Mouse (Mus musculus): ENCODE data around the gene Itpripl2.

The Itpripl2 gene

GRCm38 (mm10) chr7:118486917-118487316, 4.9 kb downstream of the Itpripl2 start:
- no peak for DNase-seq

DNA sequence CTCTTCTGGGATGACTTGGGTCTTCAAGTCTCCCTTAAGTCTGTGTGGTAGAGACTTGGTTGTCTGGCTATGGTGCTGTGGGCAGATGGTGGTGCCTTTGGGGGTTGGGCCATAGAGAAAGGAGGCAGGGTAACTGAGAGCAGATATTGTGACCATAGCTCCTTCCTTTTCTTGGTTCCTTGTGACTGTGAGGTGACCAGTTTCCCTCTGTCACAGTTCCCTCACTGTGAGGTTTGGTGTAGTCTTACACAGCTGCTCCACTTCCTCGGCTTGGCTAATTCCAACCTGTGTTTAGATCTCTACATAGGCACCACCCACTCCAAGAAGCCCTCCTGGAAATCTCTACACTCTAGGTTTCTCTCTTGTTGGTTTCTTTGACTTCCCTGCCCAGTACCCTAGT, 7.8 kb downstream of the Itpripl2 start:
- no peak for DNase-seq

DNA sequence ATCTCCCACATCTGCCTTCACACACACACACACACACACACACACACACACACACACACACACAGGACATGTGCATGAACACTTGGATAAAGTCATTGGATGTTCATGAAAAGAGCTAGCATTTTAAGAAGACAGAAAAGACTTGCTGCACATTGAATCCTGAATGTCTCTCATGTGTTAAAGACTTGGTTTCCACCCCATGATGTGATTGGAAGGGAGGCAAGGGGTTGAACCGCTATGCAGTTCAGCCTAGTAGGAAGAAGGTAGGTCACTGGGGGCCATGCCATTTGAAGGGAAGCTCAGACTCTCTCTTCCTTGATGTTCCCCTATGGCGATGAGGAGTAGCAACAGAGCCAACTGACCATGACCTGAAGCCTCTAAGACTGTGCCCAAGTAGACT, 9.8 kb downstream of the Itpripl2 start:
- no peak for DNase-seq

- no peak for DNase-seq
These were observed 10.5 kb downstream of the Itpripl2 start for GRCm38 (mm10) chr7:118481047-118481810.

DNA sequence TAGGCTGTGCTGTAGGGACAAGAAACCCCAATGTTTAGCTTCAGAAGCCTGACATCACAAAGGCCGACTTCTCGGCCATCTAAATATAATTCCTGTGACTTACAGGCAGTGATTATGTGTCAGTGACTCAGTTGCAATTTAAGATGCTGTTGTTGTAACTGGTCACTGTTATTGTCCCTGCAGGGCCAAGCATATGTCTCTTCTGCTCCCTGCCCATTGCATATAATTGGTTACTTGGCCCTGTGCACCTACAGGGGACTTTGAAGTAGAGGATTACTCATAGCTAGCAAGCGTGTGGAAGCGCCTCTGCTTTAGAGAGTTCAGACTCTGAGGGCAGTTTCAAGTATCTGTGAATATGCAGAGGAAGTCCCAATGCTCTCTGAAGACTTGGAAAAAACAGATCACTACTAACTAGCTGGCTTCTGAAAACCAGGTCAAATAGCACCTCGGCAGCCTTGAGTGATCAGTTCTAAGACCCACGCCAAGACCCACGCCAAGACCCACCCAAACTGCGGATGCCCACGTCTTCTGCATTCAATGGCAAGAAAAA, 11.5 kb downstream of the Itpripl2 start:
- no peak for DNase-seq

GRCm38 (mm10) chr7:118478835-118479312, 12.9 kb downstream of the Itpripl2 start:
- DNase-seq: peak; percentile 54 to 56

DNA sequence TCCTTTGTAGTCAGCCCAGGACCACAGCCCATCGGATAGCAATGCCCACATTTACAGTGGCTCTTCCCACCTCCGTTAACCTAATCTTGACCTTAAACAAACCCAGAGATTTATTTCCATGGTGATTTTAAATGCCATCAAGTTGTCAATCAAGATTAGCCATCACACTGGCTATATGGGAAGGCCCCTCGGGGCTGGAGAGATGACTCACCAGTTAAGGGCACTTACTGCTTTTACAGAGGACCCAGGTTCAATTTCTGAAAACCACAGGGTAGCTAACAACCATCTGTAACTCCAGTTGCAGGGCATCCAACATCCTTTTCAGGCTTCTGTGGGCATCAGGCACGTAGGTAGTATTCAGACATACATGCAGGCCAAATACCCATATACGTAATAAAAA, 15.3 kb downstream of the Itpripl2 start:
- DNase-seq: no peak

DNA sequence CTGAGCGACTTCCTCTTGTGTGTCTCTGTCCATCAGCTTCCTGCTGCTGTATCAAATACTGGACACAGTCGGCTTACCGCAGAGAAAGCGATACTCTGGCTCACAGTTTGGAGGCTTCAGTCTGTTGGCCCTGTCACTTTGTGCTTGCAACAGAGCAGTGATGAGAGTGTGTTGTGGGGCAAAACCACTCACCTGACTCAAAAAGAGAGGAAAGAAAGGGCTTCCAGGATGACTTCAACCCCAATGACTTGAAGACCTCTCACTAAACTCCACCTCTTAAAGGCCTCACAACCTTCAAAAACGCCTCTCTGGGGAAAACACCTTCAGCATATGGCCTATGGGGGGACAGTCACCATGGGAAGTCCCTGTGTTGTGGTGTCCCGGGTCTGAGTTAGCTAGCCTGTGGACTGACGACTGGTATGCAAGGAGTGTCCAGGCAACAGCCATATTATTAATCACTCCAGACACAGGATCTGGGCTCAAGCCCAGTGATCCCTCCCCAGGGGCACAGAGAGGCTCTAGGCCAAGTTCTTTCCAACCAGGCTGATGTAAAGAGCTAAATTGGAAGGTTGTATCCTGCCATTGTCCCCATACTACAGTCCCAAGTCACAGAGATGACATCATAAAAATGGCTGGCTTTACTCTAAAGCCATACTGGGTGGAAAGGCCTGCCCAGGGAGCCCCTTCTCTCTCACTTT, 16.6 kb downstream of the Itpripl2 start:
- DNase-seq: no peak

GRCm38 (mm10) chr7:118472886-118473285, 18.9 kb downstream of the Itpripl2 start:
- DNase-seq: no peak

GRCm38 (mm10) chr7:118468060-118468459, 23.7 kb downstream of the Itpripl2 start:
- DNase-seq: no peak

GRCm38 (mm10) chr7:118464432-118464831, 27.3 kb downstream of the Itpripl2 start:
- peak in 1 of 2 experiments; percentile 67 for DNase-seq

GRCm38 (mm10) chr7:118462818-118463762, 28.7 kb downstream of the Itpripl2 start:
- DNase-seq: peak in 1 of 2 experiments; percentile 58

DNA sequence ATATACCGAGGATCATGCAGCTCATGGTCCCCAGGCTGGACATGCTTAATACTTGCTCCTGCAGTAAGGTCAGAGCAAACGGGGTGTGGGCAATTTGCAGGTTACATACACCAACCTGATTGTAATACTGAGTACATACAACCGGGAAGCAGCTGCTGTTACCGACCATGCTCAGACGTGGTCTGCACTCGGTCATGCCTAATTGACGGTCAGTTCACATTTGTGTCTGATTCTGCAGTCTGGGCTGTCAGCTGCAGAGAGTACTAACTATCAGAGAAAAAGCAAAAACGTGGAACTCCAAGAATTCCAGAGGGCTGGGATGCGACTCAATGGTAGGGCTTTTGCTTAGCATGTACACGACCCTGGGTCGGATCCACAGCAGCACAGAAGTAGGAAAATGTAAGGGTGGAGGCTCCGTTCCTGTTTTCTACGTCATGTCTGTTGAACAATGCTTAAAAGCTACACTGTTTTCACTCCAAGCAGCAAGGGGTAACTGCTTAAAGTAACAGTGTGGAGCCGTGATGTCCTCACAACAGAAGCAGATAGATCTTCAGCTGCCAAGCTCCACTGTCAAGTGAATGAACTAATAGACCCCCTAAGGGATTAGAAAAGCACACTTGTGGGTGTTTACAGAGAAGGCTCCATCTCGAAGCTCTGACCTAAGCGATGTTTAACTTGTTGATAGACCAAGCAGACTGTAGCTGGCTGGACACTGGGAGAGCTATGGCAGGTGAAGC, 30.2 kb downstream of the Itpripl2 start:
- DNase-seq: no peak

- no peak for DNase-seq
These were observed 38.1 kb downstream of the Itpripl2 start for GRCm38 (mm10) chr7:118453722-118454121.

DNA sequence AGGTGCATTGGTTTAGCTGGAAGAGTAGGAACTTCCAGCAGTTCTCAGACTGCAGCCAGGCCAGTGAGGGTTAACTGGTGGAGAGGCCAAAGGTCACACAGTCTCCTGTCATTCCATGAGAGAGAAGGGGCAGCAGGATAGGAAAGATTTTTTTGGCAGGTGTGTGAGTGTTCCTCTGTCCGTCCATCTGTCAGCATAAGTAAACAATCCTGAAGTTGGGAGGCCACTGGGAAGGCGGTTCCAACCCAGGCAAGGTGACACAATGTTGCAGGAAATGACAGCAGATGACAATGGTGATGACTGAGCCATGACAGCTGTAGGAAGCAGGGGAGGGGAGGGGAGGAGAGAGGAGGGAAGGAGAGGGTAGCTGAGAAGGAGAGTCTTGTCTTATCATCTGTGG, 38.8 kb downstream of the Itpripl2 start:
- no peak for DNase-seq

DNA sequence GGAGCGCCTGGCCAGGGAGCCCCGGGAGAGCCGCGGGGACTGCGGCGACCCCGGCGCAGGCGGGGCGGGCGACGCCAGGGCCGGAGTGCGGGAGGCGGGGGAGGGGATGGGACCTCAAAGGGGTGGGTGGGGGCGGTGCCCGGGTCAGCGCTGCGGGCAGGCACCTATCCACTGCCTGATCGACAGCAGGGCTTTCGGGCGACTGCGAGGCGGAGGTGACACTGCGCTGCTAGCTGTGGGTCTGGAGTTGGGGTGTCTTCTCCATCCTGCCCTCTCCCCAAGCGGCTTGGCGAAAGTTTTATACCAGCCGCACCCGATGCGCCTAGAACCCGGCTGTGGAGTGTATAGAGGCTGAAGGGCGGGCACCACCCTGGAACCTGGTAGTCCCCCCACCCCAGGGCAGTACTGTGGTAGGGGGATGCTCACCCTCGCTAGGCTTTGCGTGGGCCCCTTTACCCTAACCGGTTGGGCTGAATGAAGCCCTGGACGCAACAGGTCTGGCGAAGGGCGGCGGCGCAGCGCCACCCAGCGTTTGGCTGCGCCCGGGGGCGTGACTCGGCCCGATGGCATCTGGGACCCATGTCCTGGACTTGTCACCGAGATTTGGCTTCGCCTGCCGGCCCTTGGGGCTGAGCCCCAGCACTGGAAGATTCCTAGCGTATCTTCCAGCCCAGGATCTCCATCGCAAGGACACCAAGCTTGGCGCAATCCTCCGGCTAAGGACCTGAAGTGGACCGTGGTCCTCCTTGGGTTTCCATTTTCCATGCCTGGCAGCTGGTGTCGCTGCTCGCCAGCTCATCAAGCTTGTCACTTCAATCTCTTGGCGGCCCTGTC, 43.4 kb downstream of the Itpripl2 start, which contains the start of gene Syt17:
Gene Syt17, minus strand, starts transcription at position 89 of the 834 bp plus-strand sequence.
- peak; percentile 73 for DNase-seq

- peak; percentile 48 to 66 for DNase-seq
These were observed 44.3 kb downstream of the Itpripl2 start for GRCm38 (mm10) chr7:118447291-118448133.

DNA sequence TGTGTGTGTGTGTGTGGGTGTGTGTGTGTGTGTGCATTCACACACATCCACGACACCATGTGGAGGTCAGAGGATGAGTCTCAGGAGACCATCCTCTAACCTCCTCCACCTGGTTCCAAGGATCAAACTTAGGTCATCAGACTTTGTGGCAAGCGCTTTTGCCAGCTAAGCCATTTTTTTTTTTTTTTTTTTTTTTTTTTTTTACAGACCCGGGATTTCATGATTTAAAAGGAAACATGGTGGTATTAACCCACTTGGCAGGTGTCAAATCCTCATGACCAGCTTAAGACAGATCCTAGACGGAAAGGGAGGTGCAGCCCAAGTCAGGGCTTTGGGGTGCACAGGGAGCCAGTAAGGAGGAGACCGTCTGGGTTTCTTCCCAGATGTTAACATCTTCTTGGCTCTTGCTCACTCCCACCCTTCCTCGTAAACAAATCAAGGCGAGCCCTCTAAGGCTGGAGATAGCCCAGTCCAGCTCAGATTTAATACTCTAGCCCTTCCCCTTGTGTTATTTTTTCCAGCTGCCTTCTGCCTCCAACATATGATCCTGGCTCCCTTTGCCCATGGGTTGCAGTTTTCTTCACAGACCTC, 47.8 kb downstream of the Itpripl2 start:
- DNase-seq: no peak

DNA sequence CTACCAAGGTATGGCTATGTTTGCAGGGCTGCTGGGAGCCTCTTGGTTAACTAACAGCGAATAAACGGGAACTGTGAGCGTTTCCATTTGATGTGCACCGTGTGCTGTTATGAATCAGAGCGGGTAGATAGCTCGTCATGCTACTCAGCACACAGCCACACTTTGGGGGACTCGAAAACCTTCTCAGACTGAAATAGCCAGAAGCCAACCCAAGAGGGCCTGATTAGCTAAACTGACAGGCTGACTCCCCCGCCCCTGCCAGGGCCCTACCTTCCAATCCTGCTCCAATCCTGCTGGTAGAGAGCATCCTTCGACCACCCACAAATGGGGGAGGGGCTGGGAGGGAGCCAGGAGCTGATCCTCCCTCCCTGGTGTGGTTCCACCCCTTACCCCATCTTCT, 48.4 kb downstream of the Itpripl2 start:
- DNase-seq: no peak

Measured in lung, adult 18-20 months (tissue).